Mouse (Mus musculus) hindbrain, embryonic 14.5 days (tissue): ENCODE measurements around the gene Kbtbd6. TPM values are rescaled to one million over a fixed set of nuclear protein-coding genes. Genes with fewer than 3 reads are reported as not detected.
A peak's percentile ranks its signal among the peaks of the same experiment; 100 is the strongest.
"Not testable (repeated sequence)": the region's sequence is repeated elsewhere in the genome, so short reads cannot be mapped to it uniquely, and the experiment has no call there.

Experiments
- ATAC-seq: fragments of 200-750 bp; cut with Nextera tagmentation; 2 replicates; pipeline ENCODE4 v1.8.0; 2017; ENCODE audit warnings: moderate number of reproducible peaks, mild to moderate bottlenecking, moderate TSS enrichment, moderate library complexity; ENCODE audit not compliant: low FRiP score
- DNase-seq: peaks from one replicate; pipeline ENCODE4 v3.0.0-alpha.2; 2015; ENCODE audit warnings: low spot score
- H3K27ac ChIP-seq: fragments of 300-500 bp; sonication (generic); 2 replicates; pipeline ENCODE4 v1.5.1; 2014; ENCODE audit warnings: mild to moderate bottlenecking, moderate library complexity
- H3K27me3 ChIP-seq: fragments of 300-500 bp; sonication (generic); 2 replicates; pipeline ENCODE4 v1.6.1; 2014; ENCODE audit warnings: mild to moderate bottlenecking, low read length, mixed read lengths; ENCODE audit not compliant: control insufficient read depth, insufficient read depth
- H3K36me3 ChIP-seq: fragments of 300-500 bp; sonication (generic); replicated peaks from 2 replicates; pipeline ENCODE4 v1.6.1; 2014; ENCODE audit not compliant: control insufficient read depth, insufficient read depth
- H3K4me1 ChIP-seq: fragments of 300-500 bp; sonication (generic); replicated peaks from 2 replicates; pipeline ENCODE4 v1.6.1; 2014; ENCODE audit warnings: antibody characterized with exemption, low read length, mixed read lengths; ENCODE audit not compliant: control insufficient read depth, insufficient read depth
- H3K4me2 ChIP-seq: fragments of 300-500 bp; sonication (generic); replicated peaks from 2 replicates; pipeline ENCODE4 v1.6.1; 2014; ENCODE audit warnings: mild to moderate bottlenecking, moderate library complexity
- H3K4me3 ChIP-seq: fragments of 300-500 bp; sonication (generic); replicated peaks from 2 replicates; pipeline ENCODE4 v1.5.1; 2014; ENCODE audit warnings: mild to moderate bottlenecking, low read length
- H3K9ac ChIP-seq: fragments of 300-500 bp; sonication (generic); 2 replicates; pipeline ENCODE4 v1.6.1; 2014
- H3K9me3 ChIP-seq: fragments of 300-500 bp; sonication (generic); 2 replicates; pipeline ENCODE4 v1.6.1; 2016; ENCODE audit warnings: low read length; ENCODE audit not compliant: control insufficient read depth
- WGBS: fragments of 180-500 bp; shearing (Covaris S2); extraction: QIAGEN DNeasy Blood & Tissue Kit; methylation state at CpG from one replicate; pipeline ENCODE4 v1.1.7; 2014; 5-methylcytosine and 5-hydroxymethylcytosine counted together
- polyA plus RNA-seq: library from polyadenylated mRNA; unstranded; fragments of >200 nt; fragmentation: Nextera tagmentation; extraction: Ambion mirVana; gene quantifications from 2 replicates; pipeline ENCODE4 v1.2.1, GENCODE M21; 2014

The Kbtbd6 gene
- polyA plus RNA-seq, 1 experiment from 2014 or later: 1.9 TPM

- Histone ChIP-seq H3K9ac (no peak overlapping the region), H3K4me3 (no peak overlapping the region), H3K27ac (no peak overlapping the region), H3K4me1 (no peaks in the 10 kb centered on the region), H3K9me3 (no peaks in the 10 kb centered on the region), H3K27me3 (no peaks in the 10 kb centered on the region), H3K4me2 (no peak overlapping the region), H3K36me3 (no peaks in the 10 kb centered on the region)
- ATAC-seq: no peak
- no peak for DNase-seq
- 86% methylated on average over 1 of the region's 1 CpGs for WGBS
Observed at GRCm38 (mm10) chr14:79434068-79434467, 17.6 kb upstream of the Kbtbd6 start.

GRCm38 (mm10) chr14:79440655-79441054 lies 11.0 kb upstream of the Kbtbd6 start:
- H3K36me3 ChIP-seq: no peaks in the 10 kb centered on the region
- ATAC-seq: no peak
- no peaks in the 10 kb centered on the region for H3K9me3 ChIP-seq
- H3K9ac ChIP-seq: no peak overlapping the region
- 94% methylated on average over 2 of the region's 2 CpGs for WGBS
- DNase-seq: no peak
- H3K4me2 ChIP-seq: no peak overlapping the region
- H3K4me1 ChIP-seq: peaks cover 16% of the 10 kb centered on the region; the same call in 1 of the 2 replicates
- no peak overlapping the region for H3K4me3 ChIP-seq
- H3K27ac ChIP-seq: no peak overlapping the region
- no peaks in the 10 kb centered on the region for H3K27me3 ChIP-seq

- ATAC-seq (no peak), DNase-seq (no peak)
- no peak overlapping the region for H3K27ac ChIP-seq
- H3K4me3 ChIP-seq: no peak overlapping the region
- no peak overlapping the region for H3K9ac ChIP-seq
- WGBS: 84% methylated on average over 5 of the region's 5 CpGs
- peaks cover 20% of the 10 kb centered on the region; the same call in 1 of the 2 replicates for H3K4me1 ChIP-seq
- no peaks in the 10 kb centered on the region for H3K36me3 ChIP-seq
- H3K27me3 ChIP-seq: no peaks in the 10 kb centered on the region
- no peaks in the 10 kb centered on the region for H3K9me3 ChIP-seq
- H3K4me2 ChIP-seq: no peak overlapping the region
Observed at GRCm38 (mm10) chr14:79441441-79441840, 10.2 kb upstream of the Kbtbd6 start.

GRCm38 (mm10) chr14:79444601-79445000 lies 7.0 kb upstream of the Kbtbd6 start:
- Histone ChIP-seq H3K27me3 (no peaks in the 10 kb centered on the region), H3K4me1 (peaks cover 20% of the 10 kb centered on the region; the same call in 1 of the 2 replicates), H3K36me3 (no peaks in the 10 kb centered on the region), H3K4me2 (peak overlapping the region; percentile 44), H3K9ac (0 out of 2 replicates have a peak overlapping the region, but pooled peaks have one; percentile 2), H3K27ac (peak overlapping the region; percentile 74), H3K4me3 (peak overlapping the region; percentile 14; the same call in 1 of the 2 replicates), H3K9me3 (no peaks in the 10 kb centered on the region)
- WGBS: 65% methylated on average over 9 of the region's 9 CpGs
- ATAC-seq (peak; percentile 22), DNase-seq (no peak)

- Histone ChIP-seq H3K9ac (peak overlapping the region; percentile 2), H3K4me1 (peaks cover 20% of the 10 kb centered on the region; the same call in 1 of the 2 replicates), H3K27me3 (no peaks in the 10 kb centered on the region), H3K27ac (peak overlapping the region; percentile 74), H3K4me3 (peak overlapping the region; percentile 14), H3K36me3 (no peaks in the 10 kb centered on the region), H3K4me2 (peak overlapping the region; percentile 44), H3K9me3 (no peaks in the 10 kb centered on the region)
- ATAC-seq (peak; percentile 74), DNase-seq (peak; percentile 76)
- WGBS: 12% methylated on average over 16 of the region's 16 CpGs
Observed at GRCm38 (mm10) chr14:79445055-79445620, 6.5 kb upstream of the Kbtbd6 start.

GRCm38 (mm10) chr14:79452591-79452934 lies 928 bp downstream of the Kbtbd6 start:
- 98% methylated on average over 6 of the region's 10 CpGs for WGBS
- H3K4me2 ChIP-seq, H3K27ac ChIP-seq, H3K4me1 ChIP-seq, H3K9me3 ChIP-seq, H3K9ac ChIP-seq, DNase-seq, H3K4me3 ChIP-seq, H3K27me3 ChIP-seq, H3K36me3 ChIP-seq: not testable (repeated sequence)
- peak; percentile 22; the same call in 1 of the 2 replicates for ATAC-seq

GRCm38 (mm10) chr14:79460401-79460800 lies 8.8 kb downstream of the Kbtbd6 start:
- H3K4me2 ChIP-seq: no peak overlapping the region
- no peaks in the 10 kb centered on the region for H3K9me3 ChIP-seq
- DNase-seq (no peak), ATAC-seq (no peak)
- no peak overlapping the region for H3K4me3 ChIP-seq
- H3K27ac ChIP-seq: no peak overlapping the region
- H3K9ac ChIP-seq: no peak overlapping the region
- 86% methylated on average over 1 of the region's 1 CpGs for WGBS
- H3K27me3 ChIP-seq: no peaks in the 10 kb centered on the region
- peaks cover 45% of the 10 kb centered on the region for H3K36me3 ChIP-seq
- H3K4me1 ChIP-seq: no peaks in the 10 kb centered on the region

GRCm38 (mm10) chr14:79460988-79461387 lies 9.4 kb downstream of the Kbtbd6 start:
- ATAC-seq (no peak), DNase-seq (no peak)
- WGBS: 91% methylated on average over 4 of the region's 4 CpGs
- Histone ChIP-seq H3K9ac (no peak overlapping the region), H3K4me2 (no peak overlapping the region), H3K4me3 (no peak overlapping the region), H3K27me3 (no peaks in the 10 kb centered on the region), H3K27ac (no peak overlapping the region), H3K9me3 (no peaks in the 10 kb centered on the region), H3K4me1 (no peaks in the 10 kb centered on the region), H3K36me3 (peaks cover 51% of the 10 kb centered on the region)

- 90% methylated on average over 1 of the region's 1 CpGs for WGBS
- Histone ChIP-seq H3K27ac (no peak overlapping the region), H3K4me2 (no peak overlapping the region), H3K4me1 (no peaks in the 10 kb centered on the region), H3K9me3 (no peaks in the 10 kb centered on the region), H3K4me3 (no peak overlapping the region), H3K27me3 (no peaks in the 10 kb centered on the region), H3K36me3 (peaks cover 90% of the 10 kb centered on the region), H3K9ac (no peak overlapping the region)
- DNase-seq: no peak
- ATAC-seq: no peak
Observed at GRCm38 (mm10) chr14:79465623-79466022, 14.0 kb downstream of the Kbtbd6 start.

GRCm38 (mm10) chr14:79467621-79468020 lies 16.0 kb downstream of the Kbtbd6 start:
- WGBS: 31% methylated on average over 3 of the region's 3 CpGs
- ATAC-seq (no peak), DNase-seq (peak; percentile 77)
- no peaks in the 10 kb centered on the region for H3K4me1 ChIP-seq
- no peaks in the 10 kb centered on the region for H3K27me3 ChIP-seq
- H3K9me3 ChIP-seq: no peaks in the 10 kb centered on the region
- no peak overlapping the region for H3K4me3 ChIP-seq
- H3K9ac ChIP-seq: no peak overlapping the region
- no peak overlapping the region for H3K27ac ChIP-seq
- H3K4me2 ChIP-seq: no peak overlapping the region
- H3K36me3 ChIP-seq: peaks cover 93% of the 10 kb centered on the region
